Mouse (Mus musculus) common myeloid progenitor, adult 5-6 weeks (primary cell): ENCODE measurements around the gene Lsamp. TPM values are rescaled to one million over a fixed set of nuclear protein-coding genes. Genes with fewer than 3 reads are reported as not detected.

Source experiments
- ATAC-seq: replicated peaks from 2 replicates; pipeline ENCODE4 v1.8.0; 2016; ENCODE audit warnings: low read depth, mild to moderate bottlenecking, moderate TSS enrichment, inconsistent platforms; ENCODE audit not compliant: poor library complexity, severe bottlenecking
- total RNA-seq: library from RNA; stranded (forward); fragments of 200-1000, 187-1606 nt; gene quantifications from 2 replicates; pipeline ENCODE4 v1.2.3, GENCODE M21; 2017

The Lsamp gene
- total RNA-seq, 1 experiment from 2014 or later: not detected

DNA sequence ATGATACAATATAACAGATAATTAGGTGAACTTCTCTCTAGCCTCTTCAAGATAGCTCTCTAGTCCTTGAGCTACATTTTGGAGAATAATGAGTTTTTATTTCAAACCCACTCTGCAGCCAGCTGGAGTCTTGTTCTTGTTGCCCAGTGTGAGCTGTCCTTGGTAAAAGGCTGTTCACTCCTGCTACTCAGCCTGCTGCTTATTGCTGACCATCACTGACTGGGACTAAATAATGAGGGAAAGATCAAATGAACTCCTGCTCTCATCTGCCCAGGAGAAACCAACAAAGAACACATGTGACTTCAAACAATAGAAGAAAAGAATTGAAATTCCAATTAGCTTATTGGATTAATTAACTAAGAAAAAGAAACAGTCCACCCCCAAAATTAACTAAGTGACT, 1107.1 kb downstream of the Lsamp start:
- no peak for ATAC-seq

DNA sequence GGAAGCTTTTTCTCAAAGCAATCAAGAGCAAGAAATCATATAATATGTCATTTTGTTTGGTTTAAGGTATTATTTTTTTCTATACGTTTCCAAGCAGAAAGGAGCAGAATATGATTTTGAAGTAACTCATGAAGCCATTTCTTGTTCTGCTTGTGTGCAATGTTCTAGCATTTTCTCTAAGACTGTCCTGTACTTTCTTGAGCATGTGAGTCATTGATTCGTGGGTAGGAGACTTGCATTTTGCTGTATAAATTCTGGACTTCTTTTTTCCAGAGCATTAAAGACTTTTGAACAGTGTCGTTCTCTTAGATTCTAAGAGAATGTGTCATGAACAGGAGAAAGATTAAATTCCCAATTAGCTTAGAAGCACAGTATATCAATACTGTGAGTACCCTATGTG, 1118.6 kb downstream of the Lsamp start:
- ATAC-seq: no peak

DNA sequence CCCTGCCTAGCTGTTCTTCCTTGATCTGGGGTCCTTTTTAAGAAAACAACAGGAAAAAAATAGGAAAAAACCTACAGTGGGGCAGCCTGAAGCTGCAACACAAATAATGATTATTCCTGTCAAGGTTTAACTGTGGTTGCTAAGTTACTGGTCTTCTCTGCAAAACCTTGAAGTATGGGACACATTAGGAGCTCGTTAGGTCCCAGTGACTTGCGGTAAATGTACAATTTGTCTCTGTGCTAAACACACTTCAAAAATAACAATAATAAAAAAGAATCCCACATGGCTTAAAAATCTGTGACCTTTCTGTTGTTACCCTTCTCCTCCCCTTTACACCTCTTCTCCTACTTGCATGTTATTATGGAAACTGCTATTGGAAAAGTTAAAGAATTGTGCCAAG, 1140.2 kb downstream of the Lsamp start:
- no peak for ATAC-seq

DNA sequence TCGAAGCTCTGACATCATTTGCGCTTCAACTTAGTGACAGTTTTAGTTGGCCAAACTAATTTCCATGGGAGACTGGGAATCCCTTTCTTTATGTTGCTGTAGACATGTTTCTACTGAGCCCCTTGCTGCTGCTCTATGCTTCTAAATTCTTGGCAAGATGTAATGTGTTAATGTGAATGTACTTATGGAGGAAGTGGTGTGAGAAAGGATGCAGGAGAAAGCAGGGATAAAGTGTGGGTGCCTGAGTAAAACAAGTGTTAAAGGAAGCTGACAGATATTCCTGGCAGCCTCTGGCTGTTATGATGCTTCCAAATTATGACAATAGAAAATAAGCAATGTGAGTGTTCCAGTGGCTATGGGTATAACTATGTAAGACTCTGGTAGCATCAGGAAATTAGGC, 1140.9 kb downstream of the Lsamp start:
- ATAC-seq: no peak

DNA sequence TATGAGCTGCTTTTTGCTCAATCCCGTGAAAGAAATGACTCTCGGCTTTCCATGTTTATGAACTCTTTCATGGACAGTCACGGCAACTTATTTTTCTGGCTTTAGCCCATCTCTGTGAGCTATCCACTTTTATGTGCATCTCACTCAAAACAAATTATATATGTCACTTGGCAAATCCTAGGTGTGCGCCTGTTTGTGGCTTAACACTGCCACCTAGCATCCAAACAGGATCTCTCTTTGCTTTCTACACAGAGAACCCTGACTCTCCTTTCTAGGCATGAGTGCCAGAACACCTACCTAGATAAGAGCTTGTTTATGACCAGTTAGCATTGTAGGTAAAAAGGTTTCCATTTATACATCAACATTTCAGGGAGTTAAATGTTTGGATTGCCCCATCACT, 1146.9 kb downstream of the Lsamp start:
- no peak for ATAC-seq

DNA sequence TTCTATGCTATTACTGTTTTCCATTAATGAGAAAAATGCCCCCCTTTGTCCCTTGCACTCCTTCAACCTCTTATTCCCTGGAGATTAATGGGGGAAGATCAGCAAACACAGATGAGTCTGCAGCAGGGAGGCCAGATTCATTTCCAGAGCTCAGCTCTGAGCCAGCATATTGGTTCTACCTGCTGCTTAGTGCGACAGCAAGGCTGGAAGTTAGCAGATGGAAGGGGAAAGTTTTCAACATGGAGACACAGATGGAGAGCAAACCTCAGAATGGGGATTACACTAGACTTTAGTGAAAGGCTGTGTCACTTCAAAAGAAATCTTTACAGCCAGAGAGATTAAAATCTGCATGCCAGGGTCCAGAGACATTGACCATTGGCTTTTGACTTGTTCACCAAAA, 1188.7 kb downstream of the Lsamp start:
- no peak for ATAC-seq

DNA sequence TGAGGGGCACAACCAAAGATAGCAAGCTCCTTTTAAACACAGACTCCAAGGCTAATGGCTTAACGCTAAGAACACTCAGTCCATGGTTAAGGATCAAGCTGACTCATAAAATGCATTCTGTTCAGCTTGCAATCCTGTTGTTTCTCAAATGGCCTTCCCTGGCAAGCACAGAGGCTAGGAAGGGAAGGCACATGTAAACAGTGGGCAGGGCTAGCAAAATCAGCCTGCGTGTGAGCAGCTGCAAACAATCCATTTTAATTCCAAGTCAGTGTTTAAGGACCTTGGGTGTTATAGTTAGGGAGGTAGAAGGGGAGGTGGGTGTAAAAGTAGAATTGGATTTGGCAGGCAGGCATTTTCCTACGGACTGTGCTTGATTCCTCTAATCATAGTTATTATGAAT, 1195.4 kb downstream of the Lsamp start:
- no peak for ATAC-seq

DNA sequence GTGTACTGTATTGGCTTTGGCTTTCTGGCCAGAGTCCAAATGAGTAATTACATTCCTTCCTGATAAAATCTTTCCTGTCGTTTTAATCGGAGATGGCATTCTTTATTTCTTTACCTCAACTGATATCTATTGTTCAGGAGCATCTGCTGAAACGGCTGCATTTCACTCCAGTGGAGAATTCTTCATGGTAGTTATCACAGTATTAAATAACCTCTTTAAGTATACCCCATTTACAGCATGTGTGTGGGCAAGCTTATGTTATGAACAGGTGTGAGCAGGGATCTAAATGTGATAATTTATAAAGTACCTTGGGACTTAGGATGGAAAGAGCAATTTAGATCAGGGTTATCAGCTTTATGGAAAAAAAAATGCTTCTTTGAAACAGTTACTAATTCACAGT, 1196.7 kb downstream of the Lsamp start:
- ATAC-seq: no peak

DNA sequence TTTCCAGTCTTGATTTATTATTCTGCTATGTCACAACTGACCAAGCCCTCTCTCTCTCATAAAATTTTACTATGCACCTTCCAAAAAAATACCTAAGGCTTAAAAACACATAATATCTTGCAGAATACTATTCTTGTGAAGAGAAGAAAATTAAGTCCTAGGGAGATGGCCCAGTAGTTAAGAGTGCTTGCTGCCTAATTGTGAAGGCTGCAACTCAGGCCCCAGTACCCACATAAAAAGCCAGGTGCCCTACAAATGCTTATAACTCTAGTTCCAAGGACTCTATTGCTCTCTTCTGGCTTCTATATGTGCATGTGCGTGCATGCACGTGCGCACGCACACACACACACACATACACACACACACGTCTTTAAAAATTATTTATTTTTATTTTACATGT, 1225.9 kb downstream of the Lsamp start:
- ATAC-seq: no peak

DNA sequence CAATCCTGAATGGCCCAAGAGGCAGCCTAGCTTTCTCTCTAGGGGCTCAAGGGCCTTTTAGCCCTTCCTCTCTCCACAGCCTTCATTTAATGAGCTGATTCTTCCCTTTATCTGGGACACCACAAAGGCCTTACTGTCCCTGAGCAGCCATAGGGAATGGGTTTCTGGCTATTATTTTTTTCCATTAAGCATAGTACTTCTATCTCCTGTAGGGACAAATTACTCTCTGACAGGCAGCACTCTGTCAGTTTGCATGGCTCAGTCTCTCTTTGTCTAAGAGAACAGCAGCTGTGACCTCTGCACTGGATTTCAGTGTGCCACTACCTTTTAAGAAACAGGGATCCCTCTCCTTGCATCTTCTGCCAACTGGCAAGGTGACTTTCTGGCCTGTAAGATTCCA, 1251.7 kb downstream of the Lsamp start:
- no peak for ATAC-seq

DNA sequence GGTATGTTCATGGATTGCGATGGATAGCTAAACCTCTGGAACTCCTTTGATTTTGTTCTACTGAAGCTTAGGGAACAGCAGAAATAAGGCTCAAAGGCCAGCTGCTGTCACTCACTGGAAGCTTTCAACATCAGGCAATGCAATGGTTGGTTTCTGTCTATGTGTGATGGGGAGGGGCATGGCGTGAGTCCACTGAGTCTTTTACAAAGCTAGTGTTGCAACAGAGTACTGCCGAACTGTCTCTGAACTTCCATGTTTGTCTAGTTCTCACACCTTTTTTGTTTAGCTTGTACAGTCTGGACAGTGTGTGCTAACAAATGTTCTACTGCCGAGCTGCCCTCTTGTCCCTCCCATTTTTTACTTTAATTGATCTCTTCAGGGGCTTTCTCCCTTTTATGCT, 1258.7 kb downstream of the Lsamp start:
- no peak for ATAC-seq

DNA sequence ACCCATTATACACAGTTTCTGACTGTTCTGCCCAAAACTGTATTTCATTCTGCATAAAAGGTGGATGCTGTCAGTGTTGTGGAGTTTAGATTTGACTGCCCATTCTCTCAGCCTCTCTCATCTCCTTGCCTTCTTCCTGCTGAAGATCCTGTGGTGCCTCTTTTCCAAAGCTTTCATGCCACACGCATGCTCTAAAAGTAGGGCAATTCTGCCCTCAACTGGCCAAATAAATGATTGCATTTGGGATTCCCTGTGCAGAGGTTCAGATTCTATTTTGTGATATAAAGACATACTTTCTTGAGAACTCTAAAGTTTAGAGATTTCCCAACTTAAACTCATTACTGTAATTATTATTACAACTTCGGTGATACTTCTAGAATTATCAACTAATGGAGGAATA, 1260.5 kb downstream of the Lsamp start:
- no peak for ATAC-seq

DNA sequence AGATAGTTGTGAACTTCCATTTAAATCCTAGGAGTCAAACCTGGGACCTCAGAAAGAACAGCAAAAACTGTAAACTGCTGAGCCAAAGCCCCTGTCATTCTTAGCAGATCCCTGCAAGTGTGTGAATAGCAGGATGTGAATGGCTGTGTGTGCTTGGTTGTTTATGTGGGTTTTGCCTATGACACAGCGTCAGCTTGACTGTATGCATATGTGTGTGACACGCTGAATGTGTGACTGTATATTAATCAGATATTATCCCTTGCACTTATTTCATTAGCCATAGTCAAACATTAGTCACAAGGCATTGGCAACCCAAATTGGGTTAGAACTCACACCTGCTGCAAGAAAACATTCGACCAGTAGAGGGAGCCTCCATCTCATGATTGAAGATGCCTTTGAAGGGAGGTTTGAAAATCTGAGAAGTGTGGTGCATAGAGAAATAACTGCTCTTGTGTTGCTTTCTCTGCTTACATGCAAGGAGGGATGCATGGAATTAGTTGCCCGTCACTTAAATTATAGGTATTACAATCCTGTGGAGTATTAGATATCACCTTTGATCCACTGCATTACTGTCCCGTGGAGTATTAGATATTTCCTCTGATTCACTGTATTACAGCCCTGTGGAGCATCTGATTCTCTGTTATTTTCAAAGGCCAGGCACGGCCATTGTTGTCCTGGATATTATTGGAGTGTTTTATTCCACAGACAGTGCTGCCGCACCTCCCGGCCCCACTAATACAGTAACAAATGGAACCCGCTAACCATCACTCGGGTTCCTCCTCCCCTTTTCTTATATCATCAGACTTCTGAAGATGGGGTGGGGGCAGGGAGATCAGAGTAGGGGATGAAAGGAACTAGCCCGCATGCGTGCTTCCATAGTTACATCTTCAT, 1274.2 kb downstream of the Lsamp start:
- peak; percentile 62; the same call in 1 of the 2 replicates for ATAC-seq

DNA sequence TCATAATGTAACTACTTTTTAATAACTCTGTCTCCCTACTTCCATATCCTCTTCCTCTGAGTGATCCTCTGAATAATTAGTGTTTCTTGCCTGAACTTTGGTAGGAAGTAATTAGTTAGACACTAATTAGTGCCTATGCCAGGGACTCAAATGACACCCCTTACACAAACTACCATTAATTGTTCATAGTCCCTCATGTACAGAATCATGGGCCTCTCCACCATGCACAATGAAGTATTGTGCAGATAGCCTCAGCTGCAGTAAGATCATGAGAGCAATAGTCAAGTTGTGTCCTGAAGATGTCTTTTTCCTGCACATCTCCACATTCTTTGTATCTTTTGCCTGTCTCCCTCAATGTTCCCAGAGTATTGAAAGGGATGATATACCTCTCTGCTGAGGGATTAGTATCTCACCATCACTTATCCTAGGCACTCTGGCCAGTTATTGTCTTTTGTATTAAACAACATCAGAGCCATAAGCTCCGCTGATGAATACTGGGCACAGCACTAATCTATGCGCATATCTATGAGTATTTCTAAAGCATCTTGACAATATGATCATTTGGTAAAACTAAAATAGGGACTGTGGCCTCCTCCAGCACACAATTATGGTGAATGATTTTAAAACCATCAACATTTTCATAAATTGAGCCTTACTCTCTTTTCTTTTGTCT, 1292.0 kb downstream of the Lsamp start:
- no peak for ATAC-seq

DNA sequence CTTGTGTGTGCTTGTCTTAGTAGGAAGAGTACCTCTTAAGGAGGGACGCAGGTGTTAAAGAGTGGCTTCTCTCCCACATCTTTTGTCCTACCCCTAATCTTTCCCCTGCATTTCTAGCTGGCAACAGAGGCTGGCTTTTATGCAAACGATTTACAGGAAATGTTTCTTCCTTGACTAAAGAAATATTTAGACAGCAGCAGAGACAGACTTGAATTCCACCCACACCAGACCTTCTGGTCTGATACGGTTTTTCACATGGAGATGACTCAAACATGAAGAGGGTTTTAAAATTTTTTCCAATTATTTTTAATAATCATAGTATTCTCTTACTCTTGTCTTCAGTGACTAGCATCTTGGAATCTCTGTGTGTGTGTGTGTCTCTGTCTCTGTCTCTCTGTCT, 1333.8 kb downstream of the Lsamp start:
- no peak for ATAC-seq

DNA sequence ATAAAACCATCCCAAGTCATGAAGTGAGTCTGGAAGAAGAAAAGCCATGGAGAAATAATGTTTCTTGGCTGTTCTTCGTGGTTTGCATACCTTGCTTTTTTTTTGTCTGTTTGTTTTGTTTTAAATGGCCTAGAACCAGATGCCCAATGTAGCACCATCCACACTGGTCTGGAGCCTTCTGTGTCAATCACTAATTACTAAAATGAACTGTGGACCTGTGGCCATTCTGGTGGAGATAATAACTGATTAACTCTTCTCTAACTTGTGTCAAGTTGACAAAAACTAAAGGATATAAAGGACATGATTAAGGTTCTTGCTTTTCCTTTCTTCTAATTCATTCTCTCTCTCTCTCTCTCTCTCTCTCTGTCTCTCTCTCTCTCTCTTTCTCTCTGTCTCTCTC, 1359.3 kb downstream of the Lsamp start:
- ATAC-seq: no peak

DNA sequence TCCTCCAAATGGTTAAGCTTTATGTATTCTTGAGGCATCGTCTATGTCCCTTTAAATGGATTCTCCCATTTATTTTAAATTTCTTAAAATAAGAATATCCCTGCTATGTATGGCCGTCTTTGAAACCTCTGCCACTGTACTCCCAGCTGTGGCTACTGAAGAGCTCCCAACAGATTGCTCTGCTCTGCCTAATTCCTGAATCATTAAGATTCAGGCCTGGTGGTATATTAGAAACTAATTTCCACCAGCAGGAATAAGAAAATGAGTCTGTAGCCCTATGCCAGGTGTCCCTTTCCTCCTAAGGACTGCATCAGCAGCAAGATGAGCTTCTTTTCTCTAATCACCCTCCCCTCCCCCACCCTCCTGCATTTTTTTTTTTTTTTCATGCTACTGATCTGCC, 1381.0 kb downstream of the Lsamp start:
- no peak for ATAC-seq

DNA sequence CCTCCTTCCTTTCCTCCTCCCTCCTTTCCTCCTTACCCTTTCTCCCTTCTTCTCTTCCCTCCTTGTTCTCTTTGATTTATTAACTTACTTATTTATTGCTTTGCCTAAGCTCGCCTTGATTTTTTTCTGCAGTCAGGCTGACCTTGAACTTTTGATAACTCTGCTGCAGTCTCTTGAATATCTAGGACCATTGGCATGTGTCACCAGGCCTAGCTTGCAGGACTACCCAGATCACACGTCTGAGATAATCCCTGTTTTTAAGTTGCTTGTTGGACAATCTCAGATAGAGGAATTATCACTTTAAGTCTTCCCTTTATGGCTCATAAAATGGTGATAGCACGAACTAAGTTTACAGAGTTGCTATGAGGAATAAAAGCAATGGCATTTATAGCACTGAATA, 1399.5 kb downstream of the Lsamp start:
- ATAC-seq: no peak

DNA sequence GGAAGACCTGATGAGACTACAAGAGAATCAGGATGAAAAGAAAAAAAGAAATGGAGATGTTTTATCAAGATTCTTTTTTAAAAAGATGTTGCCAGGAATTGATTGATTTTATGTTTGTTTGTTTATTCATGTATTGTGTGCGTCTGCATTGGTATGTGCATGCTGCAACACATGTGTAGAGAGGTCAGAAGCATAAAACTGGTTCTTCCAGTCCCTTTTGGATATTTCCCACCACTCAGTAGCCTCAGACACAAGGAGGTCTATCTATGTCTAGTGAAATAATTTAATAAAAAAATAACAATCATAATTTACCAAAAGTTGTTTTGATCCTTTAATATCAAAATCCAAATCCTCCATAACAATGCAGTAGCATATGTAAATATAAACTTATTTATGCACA, 1400.1 kb downstream of the Lsamp start:
- no peak for ATAC-seq

DNA sequence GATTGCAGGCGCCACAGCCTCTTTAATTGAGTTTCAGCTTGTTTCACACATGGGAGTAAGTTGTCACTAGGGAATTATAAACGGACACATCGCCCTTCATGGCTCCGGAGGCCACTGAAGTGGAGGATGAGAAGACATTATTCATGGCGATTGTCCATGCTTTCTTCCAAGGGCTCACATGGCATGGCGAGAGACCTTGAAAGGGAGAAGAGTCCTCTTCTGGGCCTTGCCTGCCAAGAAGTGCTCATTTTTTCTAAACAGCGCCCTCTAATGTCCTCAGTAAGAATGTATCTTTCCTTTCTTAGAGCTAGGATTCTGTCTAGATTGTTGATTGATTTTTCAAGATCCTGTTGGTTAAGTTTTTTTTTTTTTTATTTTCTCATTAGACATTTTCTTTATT, 1424.7 kb downstream of the Lsamp start:
- no peak for ATAC-seq

DNA sequence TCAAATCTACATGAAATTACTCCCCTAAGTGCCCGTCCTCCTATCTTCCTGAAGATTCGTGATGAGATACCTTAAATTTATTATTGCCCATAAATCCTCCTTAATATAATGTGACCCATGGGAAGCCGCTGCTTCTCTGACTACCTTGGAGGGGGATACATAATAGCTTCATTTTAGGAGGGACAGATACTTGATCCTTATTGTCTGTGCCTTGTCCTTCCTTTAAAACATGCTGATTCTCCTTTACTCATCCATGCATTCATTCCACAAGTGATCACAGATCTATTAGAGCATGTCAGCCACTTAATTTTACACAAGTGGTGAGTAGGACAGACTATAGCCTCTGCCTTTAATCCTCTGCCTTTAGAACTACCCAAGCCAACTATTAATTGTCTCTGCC, 1426.5 kb downstream of the Lsamp start:
- no peak for ATAC-seq

DNA sequence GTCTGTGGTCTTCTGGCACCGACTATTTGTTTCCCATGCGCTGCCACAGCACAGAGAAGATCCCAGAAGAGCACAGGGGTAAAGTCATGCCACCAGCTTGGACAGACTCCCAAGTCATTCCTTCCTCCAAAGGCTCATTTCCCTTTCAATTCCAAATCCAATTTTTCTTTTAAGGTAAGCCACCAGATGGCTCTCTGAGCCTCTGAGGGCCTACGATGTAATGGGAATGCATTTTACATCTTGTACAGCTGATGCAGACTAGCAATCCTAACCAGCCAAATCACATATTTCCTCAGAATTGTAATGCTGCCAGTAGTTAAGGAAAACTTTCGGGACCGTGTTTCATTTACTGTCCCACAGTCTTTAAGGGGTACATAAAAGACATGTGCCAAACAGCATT, 1433.2 kb downstream of the Lsamp start:
- ATAC-seq: no peak
